Mouse (Mus musculus): ENCODE results near the gene Ninj2. TPM values are rescaled to one million over a fixed set of nuclear protein-coding genes. Genes with fewer than 3 reads are reported as not detected.
A peak's percentile ranks its signal among the peaks of the same experiment; 100 is the strongest.

Ninj2 gene
- polyA plus RNA-seq, 1 experiment from 2014 or later = 0.16 TPM

DNA sequence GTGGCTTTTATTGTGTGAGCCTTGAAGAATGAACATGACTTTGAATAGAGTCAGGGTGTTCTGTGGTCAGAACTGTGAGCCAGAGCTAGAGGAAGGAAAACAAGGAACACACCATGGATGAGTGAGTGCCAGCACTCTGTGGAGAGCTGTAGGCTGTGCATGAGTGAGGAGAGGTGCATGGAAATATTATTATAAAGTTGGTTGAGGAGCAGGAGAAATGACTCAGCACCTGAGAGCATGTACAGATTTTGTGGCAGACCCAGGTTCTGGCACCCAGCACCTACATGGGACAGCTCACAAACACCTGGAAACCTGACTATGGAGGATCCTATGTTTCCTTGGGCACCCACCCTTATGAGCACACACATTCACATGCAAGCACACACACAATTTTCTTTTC is 11.9 kb downstream of the Ninj2 start:
- Histone ChIP-seq H3K27me3 (replicated peaks; ENCODE audit: control insufficient read depth, insufficient read depth, low read length) (no peaks in the 10 kb centered on the region), H3K9ac (ENCODE audit: low read depth, low read length) (no peak overlapping the region), H3K27ac (ENCODE audit: low read length) (no peak overlapping the region), H3K4me3 (ENCODE audit: low read length) (no peak overlapping the region), H3K4me2 (ENCODE audit: low read depth, low read length) (no peak overlapping the region), H3K36me3 (ENCODE audit: control insufficient read depth, insufficient read depth, low read length) (no peaks in the 10 kb centered on the region), H3K9me3 (ENCODE audit: control insufficient read depth, low read length) (no peaks in the 10 kb centered on the region), H3K4me1 (ENCODE audit: control insufficient read depth, insufficient read depth, low read length) (0 out of 2 replicates have a peak, but pooled peaks cover 3% of the 10 kb centered on the region)
- no peak for ATAC-seq

DNA sequence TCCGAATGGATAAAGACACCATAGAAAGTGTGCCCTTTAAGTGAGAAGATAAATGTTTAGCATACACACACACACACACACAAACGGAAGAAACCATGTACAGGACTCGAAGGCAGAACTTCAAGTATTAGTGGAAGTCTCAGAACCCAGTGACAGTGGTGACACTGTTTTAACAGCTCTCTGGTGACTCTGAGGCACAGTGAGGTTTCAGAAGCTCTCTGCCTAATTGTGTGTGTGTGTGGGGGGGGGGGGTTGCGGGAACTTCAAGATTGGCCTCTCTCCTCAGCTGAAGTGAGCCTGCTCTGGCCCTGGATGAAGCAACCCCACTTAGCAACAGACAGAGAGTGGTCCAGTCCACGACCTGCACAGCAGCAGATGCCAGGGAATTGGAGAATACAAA is 14.4 kb downstream of the Ninj2 start:
- no peaks in the 10 kb centered on the region for H3K9me3 ChIP-seq (ENCODE audit: control insufficient read depth, low read length)
- H3K4me3 ChIP-seq (ENCODE audit: low read length) = no peak overlapping the region
- H3K4me1 ChIP-seq (ENCODE audit: control insufficient read depth, insufficient read depth, low read length) = peaks cover 8% of the 10 kb centered on the region
- no peak overlapping the region for H3K4me2 ChIP-seq (ENCODE audit: low read depth, low read length)
- no peaks in the 10 kb centered on the region for H3K36me3 ChIP-seq (ENCODE audit: control insufficient read depth, insufficient read depth, low read length)
- no peak overlapping the region for H3K27ac ChIP-seq (ENCODE audit: low read length)
- H3K27me3 ChIP-seq (replicated peaks; ENCODE audit: control insufficient read depth, insufficient read depth, low read length) = no peaks in the 10 kb centered on the region
- WGBS = 69% methylated on average over 5 of the region's 5 CpGs
- no peak for ATAC-seq
- H3K9ac ChIP-seq (ENCODE audit: low read depth, low read length) = no peak overlapping the region

DNA sequence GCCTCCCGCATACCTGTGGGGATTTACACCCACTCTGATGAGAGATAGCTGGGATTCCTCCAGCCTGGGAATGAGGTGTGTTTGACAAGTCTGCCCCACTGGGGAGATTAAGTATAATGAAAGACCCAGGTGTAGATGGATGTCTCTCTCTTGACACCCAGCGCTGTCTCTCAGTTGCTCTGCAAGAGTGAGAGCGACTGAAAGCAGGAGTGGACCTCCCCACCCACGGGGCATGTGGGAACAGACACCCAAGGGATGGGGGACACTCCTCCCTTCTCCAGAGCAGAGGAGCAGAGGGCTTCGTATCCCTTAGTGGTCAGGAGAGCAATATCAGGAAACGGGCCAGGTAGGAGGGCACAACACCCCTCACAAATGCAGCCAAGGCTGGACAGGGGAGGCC is 14.9 kb downstream of the Ninj2 start:
- no peaks in the 10 kb centered on the region for H3K27me3 ChIP-seq (replicated peaks; ENCODE audit: control insufficient read depth, insufficient read depth, low read length)
- no peak overlapping the region for H3K27ac ChIP-seq (ENCODE audit: low read length)
- H3K4me1 ChIP-seq (ENCODE audit: control insufficient read depth, insufficient read depth, low read length) = peaks cover 8% of the 10 kb centered on the region
- no peak overlapping the region for H3K4me2 ChIP-seq (ENCODE audit: low read depth, low read length)
- ATAC-seq = no peak
- no peak overlapping the region for H3K4me3 ChIP-seq (ENCODE audit: low read length)
- no peaks in the 10 kb centered on the region for H3K9me3 ChIP-seq (ENCODE audit: control insufficient read depth, low read length)
- no peak overlapping the region for H3K9ac ChIP-seq (ENCODE audit: low read depth, low read length)
- 69% methylated on average over 6 of the region's 6 CpGs for WGBS
- no peaks in the 10 kb centered on the region for H3K36me3 ChIP-seq (ENCODE audit: control insufficient read depth, insufficient read depth, low read length)

DNA sequence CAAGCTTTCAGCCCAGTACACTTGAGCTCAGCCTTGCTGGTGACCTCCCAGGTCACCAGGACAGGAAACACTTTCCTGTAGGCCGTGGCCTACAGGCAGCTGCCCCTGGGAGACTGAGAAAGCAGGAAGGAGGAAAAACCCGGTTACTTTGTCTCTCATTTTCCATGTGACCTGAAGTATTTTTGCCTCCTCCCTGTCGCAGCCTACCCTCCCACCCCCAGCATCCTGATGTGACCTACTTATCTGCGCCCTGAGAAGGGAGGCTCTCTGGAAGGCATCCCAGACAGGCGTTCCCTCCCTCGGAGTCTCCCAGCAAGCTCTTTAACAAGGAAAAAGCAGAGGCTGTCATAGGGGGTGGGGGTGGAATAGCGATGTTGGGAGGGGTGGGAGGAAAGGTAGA is 16.0 kb downstream of the Ninj2 start:
- Histone ChIP-seq H3K36me3 (ENCODE audit: control insufficient read depth, insufficient read depth, low read length) (no peaks in the 10 kb centered on the region), H3K27me3 (replicated peaks; ENCODE audit: control insufficient read depth, insufficient read depth, low read length) (no peaks in the 10 kb centered on the region), H3K9me3 (ENCODE audit: control insufficient read depth, low read length) (no peaks in the 10 kb centered on the region), H3K4me2 (ENCODE audit: low read depth, low read length) (no peak overlapping the region), H3K4me3 (ENCODE audit: low read length) (no peak overlapping the region), H3K27ac (ENCODE audit: low read length) (no peak overlapping the region), H3K9ac (ENCODE audit: low read depth, low read length) (no peak overlapping the region), H3K4me1 (ENCODE audit: control insufficient read depth, insufficient read depth, low read length) (peaks cover 8% of the 10 kb centered on the region)
- 0 out of 2 replicates have a peak, but pooled peaks have one; percentile 45 for ATAC-seq
- WGBS = 22% methylated on average over 7 of the region's 7 CpGs

DNA sequence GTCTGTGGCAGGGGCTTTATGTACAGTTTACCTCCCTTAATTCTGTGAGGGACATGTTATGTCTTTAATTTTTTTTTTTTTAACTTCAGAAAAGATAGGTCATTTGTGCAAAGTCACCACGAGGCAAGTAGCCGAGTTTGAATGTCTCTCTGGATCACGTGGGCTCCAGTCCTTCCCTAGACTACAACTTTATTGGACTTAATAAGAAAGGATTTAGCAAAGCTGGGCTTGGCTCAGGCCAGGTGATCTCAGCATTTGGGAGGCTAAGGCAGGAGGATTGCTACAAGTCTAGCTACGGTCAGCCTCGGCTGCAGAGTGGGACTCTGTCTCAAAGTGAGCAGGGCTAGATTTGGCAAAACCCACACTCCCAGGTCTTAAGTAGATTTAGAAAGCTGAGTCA is 16.8 kb downstream of the Ninj2 start:
- H3K9ac ChIP-seq (ENCODE audit: low read depth, low read length) = no peak overlapping the region
- no peaks in the 10 kb centered on the region for H3K36me3 ChIP-seq (ENCODE audit: control insufficient read depth, insufficient read depth, low read length)
- no peak for ATAC-seq

DNA sequence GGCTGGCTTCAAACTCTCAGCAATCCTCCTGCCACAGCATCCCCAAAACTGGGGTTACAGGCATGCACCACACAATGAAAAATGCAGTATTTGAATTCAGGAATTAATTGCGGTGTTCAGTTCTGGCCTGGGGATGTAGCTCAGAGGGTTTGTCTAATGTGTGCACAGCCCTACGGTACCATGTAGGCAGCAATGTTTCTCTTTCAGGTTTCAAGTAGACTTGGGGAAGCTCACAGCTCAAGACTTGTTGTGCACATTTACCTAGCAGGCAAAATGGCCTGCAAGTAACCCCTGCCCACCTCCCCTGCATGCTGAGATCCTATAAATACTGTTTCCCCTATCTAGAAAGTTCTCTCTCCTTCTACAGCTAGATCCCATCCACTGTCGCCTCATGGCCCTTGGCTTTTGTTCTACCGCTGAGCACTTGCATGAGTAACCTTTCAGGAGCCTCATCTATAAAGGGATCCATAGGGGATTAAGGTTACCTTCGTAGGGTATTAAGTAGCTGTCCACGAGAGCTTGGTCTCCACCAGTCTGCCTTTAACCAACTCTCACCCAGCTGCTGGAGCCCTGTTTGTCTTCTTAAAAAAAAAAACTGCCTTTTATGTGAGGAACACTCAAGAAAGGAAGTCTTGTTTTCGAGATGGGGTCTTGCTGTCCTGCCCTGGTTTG is 17.7 kb downstream of the Ninj2 start:
- Histone ChIP-seq H3K4me3 (ENCODE audit: low read length) (no peak overlapping the region), H3K9me3 (ENCODE audit: control insufficient read depth, low read length) (no peaks in the 10 kb centered on the region), H3K36me3 (ENCODE audit: control insufficient read depth, insufficient read depth, low read length) (no peaks in the 10 kb centered on the region), H3K27ac (ENCODE audit: low read length) (no peak overlapping the region), H3K27me3 (replicated peaks; ENCODE audit: control insufficient read depth, insufficient read depth, low read length) (no peaks in the 10 kb centered on the region), H3K4me1 (ENCODE audit: control insufficient read depth, insufficient read depth, low read length) (peaks cover 8% of the 10 kb centered on the region), H3K9ac (ENCODE audit: low read depth, low read length) (no peak overlapping the region), H3K4me2 (ENCODE audit: low read depth, low read length) (no peak overlapping the region)
- 80% methylated on average over 7 of the region's 7 CpGs for WGBS
- ATAC-seq = no peak

More for the DNA sequence above, 16.8 kb downstream of the Ninj2 start:
- Histone ChIP-seq H3K9me3 (ENCODE audit: control insufficient read depth, low read length) (no peaks in the 10 kb centered on the region), H3K4me1 (ENCODE audit: control insufficient read depth, insufficient read depth, low read length) (peaks cover 8% of the 10 kb centered on the region), H3K27ac (ENCODE audit: low read length) (no peak overlapping the region), H3K4me3 (ENCODE audit: low read length) (no peak overlapping the region), H3K4me2 (ENCODE audit: low read depth, low read length) (no peak overlapping the region), H3K27me3 (replicated peaks; ENCODE audit: control insufficient read depth, insufficient read depth, low read length) (no peaks in the 10 kb centered on the region)
- WGBS = 82% methylated on average over 5 of the region's 5 CpGs

DNA sequence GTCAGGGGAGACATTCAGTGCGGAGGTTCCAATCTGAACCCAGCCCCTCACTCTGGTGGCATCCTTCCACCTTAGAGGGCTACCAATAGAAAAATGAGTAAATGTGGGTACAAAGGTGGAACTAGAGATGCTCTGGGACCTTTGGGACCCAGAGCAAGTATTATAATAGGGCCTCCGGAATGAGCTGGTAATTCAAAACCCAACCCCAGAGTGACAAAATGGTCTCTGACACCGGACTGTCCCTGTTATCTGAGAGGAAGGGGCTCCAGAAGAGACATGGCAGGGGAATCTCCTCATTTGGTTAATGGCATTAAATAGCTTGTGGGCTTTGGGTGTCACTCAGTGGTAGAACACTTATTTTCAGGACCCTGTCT is 18.2 kb downstream of the Ninj2 start:
- 87% methylated on average over 3 of the region's 3 CpGs for WGBS
- peaks cover 8% of the 10 kb centered on the region for H3K4me1 ChIP-seq (ENCODE audit: control insufficient read depth, insufficient read depth, low read length)
- no peak overlapping the region for H3K9ac ChIP-seq (ENCODE audit: low read depth, low read length)
- H3K27me3 ChIP-seq (replicated peaks; ENCODE audit: control insufficient read depth, insufficient read depth, low read length) = no peaks in the 10 kb centered on the region
- no peak overlapping the region for H3K27ac ChIP-seq (ENCODE audit: low read length)
- no peak for ATAC-seq
- H3K9me3 ChIP-seq (ENCODE audit: control insufficient read depth, low read length) = no peaks in the 10 kb centered on the region
- H3K36me3 ChIP-seq (ENCODE audit: control insufficient read depth, insufficient read depth, low read length) = no peaks in the 10 kb centered on the region
- H3K4me3 ChIP-seq (ENCODE audit: low read length) = no peak overlapping the region
- no peak overlapping the region for H3K4me2 ChIP-seq (ENCODE audit: low read depth, low read length)

DNA sequence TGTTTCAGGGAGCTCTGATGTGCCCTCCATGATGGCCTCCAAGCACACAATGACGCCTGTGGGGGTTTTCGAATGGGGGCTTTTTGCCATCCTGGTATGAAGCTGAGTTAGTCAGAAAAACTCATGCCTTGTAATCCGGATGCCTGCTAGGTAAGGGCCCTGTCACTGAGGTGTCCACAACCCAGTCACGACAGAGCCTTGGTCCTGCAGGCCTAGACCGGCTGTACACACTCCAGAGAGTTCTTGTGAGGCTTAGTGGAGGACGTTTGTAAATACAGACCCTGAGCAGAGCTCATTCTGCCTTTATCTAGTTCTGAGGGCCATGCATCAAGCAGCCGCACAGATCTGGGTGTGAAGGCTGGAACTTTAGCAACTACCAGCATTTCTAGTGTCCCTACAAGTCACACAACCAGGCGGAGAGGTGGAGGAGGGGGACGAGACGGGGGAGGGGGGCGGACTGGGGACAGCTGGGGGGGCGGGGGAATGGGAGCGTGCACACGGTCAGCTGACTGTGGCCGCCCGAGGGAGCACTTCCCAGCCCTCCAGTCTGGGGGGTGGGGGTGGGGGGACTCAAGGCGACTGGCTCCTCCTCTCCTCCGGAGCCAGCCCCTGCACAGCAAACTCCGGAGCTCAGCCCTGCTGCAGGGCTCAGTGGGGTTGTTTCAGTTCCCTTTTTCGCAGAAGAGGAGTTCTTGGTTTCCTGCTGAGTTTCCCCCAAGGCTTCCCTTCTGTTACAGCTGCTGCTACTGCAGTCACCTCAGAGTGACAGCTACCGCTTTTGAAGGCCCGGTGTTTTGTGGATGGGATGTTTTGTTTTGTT is 19.0 kb downstream of the Ninj2 start:
- Histone ChIP-seq H3K27ac (ENCODE audit: low read length) (peak overlapping the region; percentile 84), H3K4me1 (ENCODE audit: control insufficient read depth, insufficient read depth, low read length) (peaks cover 8% of the 10 kb centered on the region), H3K4me2 (ENCODE audit: low read depth, low read length) (peak overlapping the region; percentile 45), H3K9me3 (ENCODE audit: control insufficient read depth, low read length) (no peaks in the 10 kb centered on the region), H3K4me3 (ENCODE audit: low read length) (peak overlapping the region; percentile 29), H3K9ac (ENCODE audit: low read depth, low read length) (peak overlapping the region; percentile 60), H3K36me3 (ENCODE audit: control insufficient read depth, insufficient read depth, low read length) (no peaks in the 10 kb centered on the region), H3K27me3 (replicated peaks; ENCODE audit: control insufficient read depth, insufficient read depth, low read length) (no peaks in the 10 kb centered on the region)
- WGBS = 10% methylated on average over 21 of the region's 22 CpGs
- peak; percentile 95 for ATAC-seq

DNA sequence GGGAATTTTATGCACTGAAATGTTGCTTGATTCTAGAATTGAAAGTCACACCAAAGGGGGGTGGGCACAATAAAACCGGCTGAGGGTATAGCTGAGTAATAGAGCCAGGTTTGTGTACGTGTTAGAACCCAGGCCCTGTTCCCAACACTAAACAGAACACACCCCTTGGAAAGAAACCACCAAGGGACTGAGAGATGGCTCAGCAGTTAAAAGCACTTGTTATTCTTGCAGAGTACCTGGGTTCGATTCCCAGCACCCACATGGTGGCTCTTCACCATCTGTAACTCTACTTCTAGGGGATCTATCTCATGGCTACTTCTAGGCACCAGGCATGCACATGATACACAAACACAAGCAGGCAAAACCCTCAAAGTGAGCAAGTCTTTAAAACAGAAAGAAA is 20.7 kb downstream of the Ninj2 start:
- no peak for ATAC-seq
- H3K27me3 ChIP-seq (replicated peaks; ENCODE audit: control insufficient read depth, insufficient read depth, low read length) = no peaks in the 10 kb centered on the region
- H3K9me3 ChIP-seq (ENCODE audit: control insufficient read depth, low read length) = no peaks in the 10 kb centered on the region
- H3K4me2 ChIP-seq (ENCODE audit: low read depth, low read length) = no peak overlapping the region
- 85% methylated on average over 3 of the region's 3 CpGs for WGBS
- H3K27ac ChIP-seq (ENCODE audit: low read length) = peak overlapping the region; percentile 41; the same call in 1 of the 2 replicates
- H3K4me3 ChIP-seq (ENCODE audit: low read length) = no peak overlapping the region
- H3K4me1 ChIP-seq (ENCODE audit: control insufficient read depth, insufficient read depth, low read length) = peaks cover 8% of the 10 kb centered on the region
- H3K9ac ChIP-seq (ENCODE audit: low read depth, low read length) = no peak overlapping the region
- no peaks in the 10 kb centered on the region for H3K36me3 ChIP-seq (ENCODE audit: control insufficient read depth, insufficient read depth, low read length)
